Mouse (Mus musculus): ENCODE measurements at regions not wholly inside any gene's neighbourhood (a gene's known extent, or its start where the extent isn't known, plus 50 kb on each side); places are given as distances from the start of the nearest gene placed in this dataset.

DNA sequence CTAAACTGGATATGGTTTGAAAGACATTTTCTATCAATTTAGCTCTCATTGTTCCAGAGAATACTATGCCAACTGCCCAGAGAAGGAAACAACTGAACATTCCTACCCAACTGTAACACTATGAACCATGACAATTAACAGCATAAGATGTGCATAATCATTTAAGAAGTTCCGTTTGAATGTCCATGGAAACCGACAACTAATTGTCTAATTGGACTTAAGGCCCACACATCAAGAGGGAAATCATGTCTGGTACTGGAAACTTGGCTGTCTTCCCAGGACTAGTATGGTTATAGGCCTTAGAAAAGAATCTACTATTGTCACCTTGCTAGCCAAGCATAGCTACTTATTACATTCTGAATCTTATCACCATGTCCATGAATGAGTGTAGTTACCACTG lies 395.4 kb upstream of the Grin3a start:
- no peaks in the 10 kb centered on the region for H3K79me2 ChIP-seq (ENCODE audit: control insufficient read depth, insufficient read depth, low read length, poor library complexity)
- no peaks in the 10 kb centered on the region for H3K27me3 ChIP-seq (ENCODE audit: control insufficient read depth in 1 of 2, insufficient read depth in 2 of 2, low read length in 2 of 2)
- TF ChIP-seq TBP (IDR thresholded peaks at IDR 0.05; ENCODE audit: low read depth, low read length) (no peak), GABPA (IDR thresholded peaks at IDR 0.05; ENCODE audit: low read depth, low read length) (no peak), CHD2 (IDR thresholded peaks at IDR 0.05; ENCODE audit: low read length) (no peak), KAT2A (conservative IDR thresholded peaks at IDR 0.05; ENCODE audit: low read depth, low read length) (no peak), HCFC1 (IDR thresholded peaks at IDR 0.05; ENCODE audit: low read depth, low read length) (no peak), JUND (IDR thresholded peaks at IDR 0.05; ENCODE audit: low read depth, low read length) (no peak), BHLHE40 (IDR thresholded peaks at IDR 0.05; ENCODE audit: borderline replicate concordance, low read depth, low read length) (no peak), CHD1 (IDR thresholded peaks at IDR 0.05; ENCODE audit: low read depth, low read length) (no peak), POLR2A (IDR thresholded peaks at IDR 0.05; ENCODE audit: control insufficient read depth in 1 of 2, insufficient read depth in 1 of 2, low read depth in 1 of 2, low read length in 2 of 2, poor library complexity in 1 of 2) (no peak), MAX (IDR thresholded peaks at IDR 0.05; ENCODE audit: low read length) (no peak), MAZ (IDR thresholded peaks at IDR 0.05; ENCODE audit: low read depth, low read length) (no peak), ZC3H11A (IDR thresholded peaks at IDR 0.05; ENCODE audit: low read depth, low read length) (no peak), NELFE (IDR thresholded peaks at IDR 0.05; ENCODE audit: low read depth, low read length) (no peak), RCOR1 (IDR thresholded peaks at IDR 0.05; ENCODE audit: low read depth, low read length) (no peak), MAFK (IDR thresholded peaks at IDR 0.05; ENCODE audit: borderline replicate concordance, low read depth, low read length) (no peak), USF2 (IDR thresholded peaks at IDR 0.05; ENCODE audit: borderline replicate concordance in 1 of 2, insufficient read depth in 1 of 2, low read depth in 1 of 2, low read length in 2 of 2) (no peak)
- H3K4me1 ChIP-seq (ENCODE audit: control insufficient read depth in 1 of 2, insufficient read depth in 2 of 2, low read length in 2 of 2) = no peaks in the 10 kb centered on the region
- no peaks in the 10 kb centered on the region for H3K9me3 ChIP-seq (replicated peaks; ENCODE audit: insufficient read depth, low read length)
- no peak overlapping the region for H3K9ac ChIP-seq (ENCODE audit: control insufficient read depth, low read depth, low read length, poor library complexity, severe bottlenecking)
- H3K4me3 ChIP-seq (ENCODE audit: control insufficient read depth in 1 of 2, insufficient read depth in 1 of 2, low read depth in 2 of 2, low read length in 2 of 2) = no peak overlapping the region
- DNase-seq (ENCODE audit: low read depth, low spot score) = no peak
- H3K27ac ChIP-seq (ENCODE audit: control insufficient read depth, low read depth, low read length) = no peak overlapping the region
- H3K36me3 ChIP-seq (ENCODE audit: control insufficient read depth in 1 of 2, insufficient read depth in 2 of 2, low read length in 2 of 2) = no peaks in the 10 kb centered on the region

DNA sequence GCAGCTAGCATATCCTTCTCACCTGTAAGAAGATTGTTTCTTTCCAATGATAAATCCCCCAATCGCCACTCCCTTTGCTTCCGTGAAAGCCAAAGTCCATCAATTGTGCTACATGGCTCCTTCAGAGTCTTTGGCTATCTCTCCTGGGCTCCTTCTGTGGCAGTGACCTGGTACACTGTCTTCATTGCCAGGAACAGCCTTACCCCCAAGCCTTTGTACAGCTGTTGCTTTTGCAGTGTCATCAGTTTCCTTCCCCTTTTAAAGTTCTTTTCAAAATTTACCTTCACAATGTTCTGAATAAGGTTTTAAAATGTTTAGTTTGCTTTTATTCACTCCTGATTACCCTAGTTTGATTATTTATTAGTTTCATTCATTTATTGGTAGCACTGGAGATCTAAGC lies 393.8 kb upstream of the Grin3a start:
- Histone ChIP-seq H3K27ac (ENCODE audit: control insufficient read depth, low read depth, low read length) (no peak overlapping the region), H3K9me3 (replicated peaks; ENCODE audit: insufficient read depth, low read length) (no peaks in the 10 kb centered on the region), H3K79me2 (ENCODE audit: control insufficient read depth, insufficient read depth, low read length, poor library complexity) (no peaks in the 10 kb centered on the region), H3K27me3 (ENCODE audit: control insufficient read depth in 1 of 2, insufficient read depth in 2 of 2, low read length in 2 of 2) (no peaks in the 10 kb centered on the region), H3K4me3 (ENCODE audit: control insufficient read depth in 1 of 2, insufficient read depth in 1 of 2, low read depth in 2 of 2, low read length in 2 of 2) (no peak overlapping the region), H3K36me3 (ENCODE audit: control insufficient read depth in 1 of 2, insufficient read depth in 2 of 2, low read length in 2 of 2) (no peaks in the 10 kb centered on the region), H3K9ac (ENCODE audit: control insufficient read depth, low read depth, low read length, poor library complexity, severe bottlenecking) (no peak overlapping the region), H3K4me1 (ENCODE audit: control insufficient read depth in 1 of 2, insufficient read depth in 2 of 2, low read length in 2 of 2) (no peaks in the 10 kb centered on the region)
- TF ChIP-seq CTCF (IDR thresholded peaks at IDR 0.05 in 2 of 3, conservative IDR thresholded peaks at IDR 0.05 in 1 of 3; ENCODE audit: control insufficient read depth in 1 of 3, insufficient read depth in 1 of 3, low read depth in 2 of 3, low read length in 3 of 3, poor library complexity in 1 of 3, severe bottlenecking in 1 of 3) = no peak
- TF ChIP-seq MXI1 (IDR thresholded peaks at IDR 0.05; ENCODE audit: low read depth, low read length) = no peak
- TF ChIP-seq CHD2 (IDR thresholded peaks at IDR 0.05; ENCODE audit: low read length) = no peak
- no peak for TF ChIP-seq E2F4 (IDR thresholded peaks at IDR 0.05; ENCODE audit: borderline replicate concordance, low read depth, low read length)
- no peak for TF ChIP-seq TCF12 (IDR thresholded peaks at IDR 0.05; ENCODE audit: low read depth, low read length)
- DNase-seq (ENCODE audit: low read depth, low spot score) = no peak

Measured in MEL (cell line).